Mouse (Mus musculus): ENCODE measurements around the gene Srpk3. TPM values are rescaled to one million over a fixed set of nuclear protein-coding genes. Genes with fewer than 3 reads are reported as not detected.

Srpk3 gene
- total RNA-seq, 2 experiments from 2014 or later = 23.9 to 26.0 TPM

DNA sequence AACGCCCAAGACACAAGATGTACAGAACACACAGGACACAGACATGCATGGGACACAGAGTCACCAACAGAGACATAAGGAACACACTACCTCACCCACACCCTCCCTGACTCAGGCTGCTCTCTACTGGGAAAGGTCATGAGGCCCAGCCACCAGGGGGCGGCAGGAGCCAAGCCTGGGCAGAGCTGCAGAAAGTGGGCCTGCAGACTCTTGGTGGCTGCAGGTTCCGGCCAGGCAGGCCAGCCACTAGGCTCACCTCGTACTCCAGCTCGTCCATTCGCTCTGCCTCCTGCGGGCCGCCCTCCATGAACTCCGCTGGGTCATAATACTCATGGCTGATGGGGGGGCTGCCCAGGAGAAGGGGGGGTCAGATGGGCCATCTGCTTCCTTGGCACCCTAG is 24.3 kb downstream of the Srpk3 start:
- peak; percentile 62 to 73 for DNase-seq

DNA sequence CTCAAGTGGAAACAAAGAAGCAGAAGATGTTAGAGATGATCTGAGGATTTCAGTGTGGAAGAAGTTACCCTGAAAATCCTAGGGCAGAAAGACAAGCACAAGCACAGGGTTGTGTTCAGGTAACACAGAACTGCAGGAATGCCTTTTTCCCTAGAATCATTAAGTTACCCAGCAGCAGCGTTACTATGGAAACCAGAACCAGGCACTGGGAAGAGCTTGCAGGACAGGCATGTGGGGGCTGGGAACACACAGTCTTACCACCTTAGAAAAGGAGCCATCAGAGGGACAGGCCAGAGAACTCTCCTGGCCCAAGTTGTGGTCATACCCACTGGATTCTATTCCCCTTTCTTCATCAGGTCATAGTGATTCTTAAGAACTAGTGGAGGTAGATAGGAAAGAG is 31.6 kb downstream of the Srpk3 start:
- no peak for DNase-seq

DNA sequence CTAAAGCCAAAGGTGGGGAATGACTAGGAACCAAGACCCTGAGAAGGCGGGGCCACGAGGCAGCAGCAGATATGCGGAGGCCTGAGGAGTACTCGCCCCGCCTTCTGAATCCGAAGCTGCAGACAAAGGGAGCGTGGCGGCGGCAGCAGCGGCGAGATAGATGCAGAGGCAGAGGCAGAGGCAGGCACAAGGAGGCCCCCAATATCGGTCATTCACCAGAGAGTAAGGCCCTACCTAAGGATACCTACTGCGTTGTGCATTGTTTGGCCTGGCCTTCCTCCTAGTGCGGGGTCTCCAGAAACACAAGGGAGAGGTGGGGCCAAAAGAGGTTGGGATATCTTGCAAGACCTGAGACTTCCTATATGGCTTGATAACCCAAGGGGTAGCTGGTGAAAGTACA is 40.9 kb downstream of the Srpk3 start:
- DNase-seq = no peak

DNA sequence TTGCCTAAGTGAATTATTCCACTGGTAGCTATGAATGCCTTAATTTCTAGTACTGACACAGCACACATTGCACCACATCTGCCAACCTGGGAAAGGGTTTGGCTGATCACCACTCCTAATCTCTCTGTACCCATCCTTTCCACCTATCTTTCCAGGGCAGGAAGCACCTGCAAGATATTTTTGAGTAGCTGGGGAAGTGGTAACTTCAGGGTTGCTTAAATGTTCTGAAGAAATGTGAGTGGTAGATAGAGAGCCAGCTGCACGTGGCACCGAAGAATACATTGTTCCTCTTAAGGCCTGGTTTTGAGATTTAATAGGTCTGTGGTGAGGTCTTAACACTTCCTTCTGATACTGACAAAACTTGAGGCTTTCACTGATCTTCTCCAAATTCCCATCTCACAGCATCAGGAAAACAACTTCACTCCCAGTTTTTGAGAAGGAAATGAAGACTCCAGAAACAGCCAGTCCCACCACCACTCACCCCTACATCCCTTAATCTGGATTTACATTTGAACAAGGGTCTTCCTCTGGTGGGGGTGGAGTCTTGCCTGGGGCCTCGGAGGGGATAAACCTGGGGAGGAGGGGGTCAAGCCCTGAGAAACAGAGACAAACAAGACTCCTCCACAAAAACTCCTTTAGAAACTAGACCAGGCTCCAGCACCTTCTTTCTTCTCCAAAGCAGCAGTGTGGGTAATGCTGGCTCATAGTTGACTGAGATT is 42.5 kb downstream of the Srpk3 start:
- DNase-seq = no peak

DNA sequence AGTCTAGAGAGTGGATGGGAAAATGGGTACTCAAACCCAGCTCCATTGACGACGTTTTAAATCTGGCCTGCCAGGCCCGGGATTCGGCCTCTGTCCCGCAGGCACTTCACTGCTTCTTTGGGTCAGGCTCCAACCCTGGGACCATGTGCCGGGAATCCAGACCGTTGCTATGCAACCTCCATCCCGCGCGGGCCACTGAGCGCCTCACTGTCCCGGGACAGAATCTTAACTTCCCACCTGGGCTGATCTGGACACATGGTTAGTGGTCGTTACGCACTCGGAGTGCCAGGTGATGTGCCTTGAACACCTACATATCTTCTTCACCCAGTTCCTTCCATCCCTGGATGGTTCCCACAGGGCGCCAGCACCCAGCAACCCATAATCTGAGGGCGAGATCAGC is 49.5 kb downstream of the Srpk3 start:
- peak in 1 of 2 experiments; percentile 5 for DNase-seq

DNA sequence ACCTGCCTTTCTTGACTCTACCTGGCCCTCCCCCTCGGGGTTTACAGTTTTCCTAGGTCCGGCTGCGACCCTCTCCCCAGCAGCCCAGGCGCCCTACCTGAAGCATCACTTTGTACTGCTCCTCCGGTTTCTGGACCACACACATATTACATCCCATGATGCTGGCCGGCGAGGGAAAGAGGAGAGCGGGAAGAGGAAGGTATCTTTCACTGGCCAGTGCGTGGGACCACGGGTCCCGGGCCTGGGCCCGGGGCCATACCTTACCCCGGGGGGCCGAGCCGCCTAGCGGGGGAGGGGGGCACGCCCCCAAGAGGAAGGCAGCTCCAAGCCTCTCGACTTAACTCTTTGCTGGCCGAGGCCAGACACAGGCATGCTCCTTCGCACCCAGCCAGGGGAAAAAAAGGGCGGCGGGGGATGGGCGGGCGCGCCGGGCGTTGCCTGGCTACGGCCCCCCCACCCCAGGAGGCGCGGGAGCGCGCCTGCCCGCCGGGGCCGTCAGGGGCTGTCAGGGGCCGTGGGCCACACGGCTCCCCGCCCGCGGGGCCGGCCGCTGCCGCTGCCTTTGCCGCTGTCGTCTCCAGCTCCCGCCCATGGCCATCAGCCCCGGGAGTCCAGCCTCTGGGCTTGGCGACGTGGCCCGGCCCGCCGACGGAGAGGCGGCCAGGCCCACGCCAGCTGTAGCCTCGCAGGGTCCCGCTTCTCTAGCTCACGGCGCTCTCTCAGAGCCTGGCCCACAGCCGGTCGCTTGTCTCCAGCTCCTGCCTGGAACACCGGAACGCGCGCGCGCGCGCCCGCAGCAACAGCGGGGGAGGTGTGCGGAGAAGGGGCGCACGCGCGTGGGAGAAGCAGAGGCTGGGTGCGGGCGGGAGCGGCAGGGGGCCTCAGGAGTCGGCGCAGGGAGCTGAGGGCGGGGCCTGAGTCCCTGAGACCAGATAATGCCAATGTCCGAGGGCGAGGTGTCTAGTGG is 50.3 kb downstream of the Srpk3 start, which contains the start of gene Pdzd4:
TSS of gene Pdzd4 (minus strand) at position 785 of the 967 bp plus-strand sequence.
- peak; percentile 43 to 51 for DNase-seq

Other genes starting within 250 kb of the Srpk3 start
- not detected for gene Dusp9, start 135.0 kb upstream of the Srpk3 start, total RNA-seq (2021)
- 10 to 100 TPM in 1 of 2 experiments, 1 to 10 TPM in 1; 6.1 to 10.6 TPM for gene Pnck, start 114.3 kb upstream of the Srpk3 start, total RNA-seq (2021)
- gene Slc6a8, start 101.3 kb upstream of the Srpk3 start, total RNA-seq (2021) = 100 to 1,000 TPM; 156 to 169 TPM
- gene Bcap31, start 58.2 kb upstream of the Srpk3 start, total RNA-seq (2021) = 10 to 100 TPM; 90.2 to 93.3 TPM
- gene Abcd1, start 57.8 kb upstream of the Srpk3 start, total RNA-seq (2021) = 10 to 100 TPM; 29.2 to 29.6 TPM
- 1 to 10 TPM; 1.7 to 2.0 TPM for gene Plxnb3, start 17.3 kb upstream of the Srpk3 start, total RNA-seq (2021)
- gene Idh3g, start 12.5 kb downstream of the Srpk3 start, total RNA-seq (2021) = 100 to 1,000 TPM; 642 to 677 TPM
- 10 to 100 TPM; 79.3 to 80.7 TPM for gene Ssr4, start 12.6 kb downstream of the Srpk3 start, total RNA-seq (2021)
- 1 to 10 TPM; 1.3 to 1.6 TPM for gene Pdzd4, start 50.6 kb downstream of the Srpk3 start, total RNA-seq (2021)
- gene Avpr2, start 117.7 kb downstream of the Srpk3 start, total RNA-seq (2021) = not detected
- 1 to 10 TPM; 3.7 to 4.1 TPM for gene L1cam, start 121.7 kb downstream of the Srpk3 start, total RNA-seq (2021)
- 1 to 10 TPM in 1 of 2 experiments, under 1 TPM in 1; 0.72 to 3.8 TPM for gene Arhgap4, start 147.5 kb downstream of the Srpk3 start, total RNA-seq (2021)
- gene Naa10, start 147.5 kb downstream of the Srpk3 start, total RNA-seq (2021) = 10 to 100 TPM; 56.6 to 58.6 TPM
- gene Renbp, start 156.4 kb downstream of the Srpk3 start, total RNA-seq (2021) = 1 to 10 TPM; 5.5 to 7.3 TPM
- gene Hcfc1, start 192.0 kb downstream of the Srpk3 start, total RNA-seq (2021) = 10 to 100 TPM; 31.7 to 38.4 TPM
- gene Irak1, start 249.5 kb downstream of the Srpk3 start, total RNA-seq (2021) = 10 to 100 TPM; 54.9 to 61.8 TPM

Data from heart, adult 18-20 months (tissue).